Mouse (Mus musculus): ENCODE data around the gene Wnk2.

Wnk2 gene

DNA sequence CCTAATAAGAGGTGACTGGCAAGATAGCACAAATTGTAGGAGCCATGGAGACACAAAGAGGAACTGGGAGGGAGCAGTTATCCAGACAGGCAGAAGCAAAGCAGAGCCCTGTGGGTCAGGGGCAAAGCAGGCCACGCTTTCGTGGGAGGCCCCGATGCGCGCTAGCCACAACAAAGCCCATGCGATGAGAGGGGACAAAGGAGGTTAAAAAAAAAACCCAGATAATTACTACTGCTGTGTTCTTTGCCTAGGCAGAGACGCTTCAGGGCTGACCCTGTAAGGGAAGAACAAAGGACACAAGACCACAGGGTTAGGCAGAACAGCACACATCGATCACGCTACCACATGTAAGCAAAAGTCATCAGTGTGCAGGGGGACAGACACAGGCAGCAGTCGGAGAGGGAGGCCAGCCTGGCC, 103.7 kb downstream of the Wnk2 start:
- DNase-seq (ENCODE audit: low read depth, low spot score): peak; percentile 34

DNA sequence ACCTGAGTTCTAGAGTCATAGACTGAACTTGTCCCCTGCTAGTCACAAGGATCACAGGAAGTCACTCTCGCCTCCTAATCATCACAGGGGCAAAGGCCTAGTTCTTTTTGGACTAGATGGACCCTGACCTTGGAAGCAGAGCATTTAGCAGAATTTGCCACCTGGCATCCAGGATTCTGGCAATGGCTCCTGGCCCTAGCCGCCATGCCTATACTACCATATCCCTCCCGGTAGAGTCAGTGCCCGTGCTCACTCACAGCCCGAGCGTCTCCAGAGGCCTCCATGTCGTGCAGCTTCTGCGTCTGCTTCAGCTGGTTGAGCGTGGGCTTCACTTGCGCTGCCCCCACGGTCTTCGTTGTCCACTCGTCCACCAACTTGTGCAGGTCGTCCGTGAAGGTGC, 105.4 kb downstream of the Wnk2 start:
- DNase-seq (ENCODE audit: low read depth, low spot score): no peak

DNA sequence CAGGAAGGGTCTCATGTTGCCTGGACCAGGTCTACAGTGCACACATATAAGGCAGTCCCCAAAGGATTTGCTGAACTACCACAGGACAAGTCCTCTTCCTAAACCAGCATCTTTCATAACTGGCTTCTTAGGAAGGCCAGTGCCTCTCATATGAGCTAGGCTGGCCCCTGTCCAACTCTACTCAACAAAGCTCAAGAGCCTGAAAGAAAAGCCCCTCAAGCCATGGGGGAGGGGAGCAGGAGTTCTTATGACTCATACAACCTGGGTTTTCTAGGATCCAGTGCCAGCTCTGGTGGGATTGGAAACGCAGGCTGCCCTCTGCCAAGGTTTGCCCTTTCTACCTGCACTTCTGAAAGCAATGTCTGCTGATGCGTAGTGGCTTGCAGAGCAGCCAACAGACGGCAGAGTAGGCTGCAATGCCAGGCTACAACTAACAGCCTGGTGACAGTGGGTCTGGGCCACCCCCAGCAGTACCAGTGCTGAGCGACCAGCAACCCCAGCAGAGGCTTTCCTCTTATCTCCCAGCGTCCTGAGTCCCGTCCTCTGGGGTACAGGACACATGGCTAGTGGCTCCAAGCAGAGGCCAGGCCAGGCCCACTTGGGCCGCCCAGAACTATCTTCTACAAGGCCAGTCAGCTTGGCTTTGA, 110.8 kb downstream of the Wnk2 start:
- DNase-seq (ENCODE audit: low read depth, low spot score): no peak

DNA sequence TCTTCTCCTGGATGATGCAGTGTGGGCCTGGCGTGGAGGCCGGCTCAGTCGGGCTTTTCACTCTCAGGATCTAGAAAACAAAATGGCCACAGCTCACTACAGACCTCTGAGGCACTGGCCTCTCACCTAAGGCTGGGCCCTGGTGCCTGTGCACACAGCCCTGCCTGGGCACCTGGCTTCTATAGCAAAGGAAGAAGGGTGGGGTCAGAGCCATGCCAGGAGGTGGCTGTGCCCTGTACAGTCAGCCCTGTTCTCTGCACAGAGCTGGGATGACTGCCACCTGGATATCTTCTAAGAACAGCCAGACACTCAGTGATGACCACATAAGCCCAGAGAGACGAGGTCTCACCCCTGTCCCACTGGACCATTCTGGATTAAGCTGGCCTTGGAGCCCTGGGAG, 111.4 kb downstream of the Wnk2 start:
- no peak for DNase-seq (ENCODE audit: low read depth, low spot score)

DNA sequence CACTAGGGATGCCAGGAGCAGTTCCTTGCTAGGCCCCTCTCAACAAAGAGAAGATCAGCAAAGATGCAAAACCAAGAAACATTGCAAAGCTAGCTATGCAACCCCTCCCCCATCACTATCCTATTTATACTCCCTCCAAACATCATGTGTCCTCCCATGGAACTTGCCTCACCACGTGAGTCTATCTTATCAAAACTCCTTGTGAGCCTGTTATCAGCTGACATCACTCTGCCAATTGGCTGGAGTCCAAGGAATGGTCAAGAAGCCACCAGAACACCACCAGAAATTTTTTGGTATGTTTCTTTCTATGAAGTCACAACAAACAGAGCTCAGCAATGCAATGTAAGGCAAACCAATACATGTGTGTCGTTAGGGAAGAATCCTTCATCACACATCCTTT, 116.8 kb downstream of the Wnk2 start:
- DNase-seq (ENCODE audit: low read depth, low spot score): no peak

DNA sequence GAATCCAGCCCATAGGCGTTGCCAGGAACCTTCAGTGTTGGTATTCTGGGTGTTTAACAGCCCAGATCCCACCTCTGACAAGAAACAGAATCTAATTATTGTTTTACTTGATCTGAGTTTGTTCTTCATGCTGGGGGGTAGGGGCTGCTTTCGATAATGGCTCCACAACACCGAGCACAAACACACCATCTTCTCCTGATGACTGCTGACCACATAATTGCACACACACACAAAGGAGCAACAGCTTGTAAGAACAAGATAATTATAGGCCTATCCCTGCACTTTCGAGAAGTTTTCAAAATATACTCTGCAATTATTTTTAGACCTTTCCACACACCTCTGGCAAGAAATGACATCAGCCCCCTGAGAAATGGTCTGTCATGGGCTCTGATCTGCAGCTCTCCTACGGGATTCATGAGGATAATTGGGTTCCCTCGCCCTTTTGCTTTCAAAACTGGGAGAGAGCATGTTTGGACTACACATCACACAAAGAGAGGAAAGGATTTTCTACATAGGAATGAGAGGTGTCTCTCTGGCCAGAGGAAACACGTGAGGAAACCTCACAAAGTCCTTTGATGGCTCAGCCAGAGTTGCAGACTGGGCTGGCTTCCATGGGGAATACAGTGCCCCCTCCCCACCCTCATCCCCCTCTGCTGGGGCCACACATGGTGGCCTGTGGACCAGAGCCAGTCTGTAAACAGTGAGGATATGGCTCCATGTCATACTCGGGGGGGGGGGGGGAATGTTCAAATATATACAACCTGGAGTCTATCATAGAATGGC, 118.9 kb downstream of the Wnk2 start:
- DNase-seq (ENCODE audit: low read depth, low spot score): no peak

DNA sequence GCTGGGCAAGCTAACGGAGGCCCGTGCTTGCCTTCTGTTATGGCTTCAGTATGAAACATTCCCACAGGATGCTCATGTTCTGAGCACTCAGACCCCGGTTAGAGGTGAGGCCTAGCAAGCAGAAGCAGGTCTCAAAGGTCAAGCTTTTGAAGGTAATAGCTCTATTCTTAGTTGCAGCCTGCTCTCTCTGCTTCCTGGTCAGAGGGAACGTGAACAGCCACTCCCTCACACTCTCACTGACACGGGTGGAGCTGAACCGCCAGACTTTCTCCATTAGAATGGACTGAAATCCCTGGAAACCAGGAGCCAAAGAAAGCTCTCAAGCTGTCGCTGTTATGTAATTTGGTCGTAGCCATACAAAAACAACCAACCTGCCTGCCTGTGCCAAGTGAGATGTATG, 120.8 kb downstream of the Wnk2 start:
- DNase-seq (ENCODE audit: low read depth, low spot score): no peak

DNA sequence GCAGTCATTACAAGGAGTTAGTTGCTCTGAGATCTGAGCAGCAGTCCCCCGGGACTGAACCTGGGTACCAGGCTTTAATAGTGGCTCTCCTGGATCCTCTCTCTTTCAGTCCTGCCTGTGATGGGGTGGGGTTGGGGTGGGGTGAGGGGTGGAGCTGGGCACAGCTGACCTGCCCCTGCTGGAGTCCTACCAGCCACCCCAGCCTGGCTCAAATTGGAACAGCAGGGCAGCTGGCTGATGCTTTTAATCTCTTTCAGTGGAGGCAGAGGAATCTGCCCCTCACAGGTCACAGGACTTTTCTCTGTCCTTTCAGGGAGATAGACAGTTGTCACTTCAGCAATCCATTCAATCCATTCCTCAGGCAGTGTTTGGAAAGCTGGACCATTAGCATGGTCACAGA, 122.3 kb downstream of the Wnk2 start:
- DNase-seq (ENCODE audit: low read depth, low spot score): no peak

DNA sequence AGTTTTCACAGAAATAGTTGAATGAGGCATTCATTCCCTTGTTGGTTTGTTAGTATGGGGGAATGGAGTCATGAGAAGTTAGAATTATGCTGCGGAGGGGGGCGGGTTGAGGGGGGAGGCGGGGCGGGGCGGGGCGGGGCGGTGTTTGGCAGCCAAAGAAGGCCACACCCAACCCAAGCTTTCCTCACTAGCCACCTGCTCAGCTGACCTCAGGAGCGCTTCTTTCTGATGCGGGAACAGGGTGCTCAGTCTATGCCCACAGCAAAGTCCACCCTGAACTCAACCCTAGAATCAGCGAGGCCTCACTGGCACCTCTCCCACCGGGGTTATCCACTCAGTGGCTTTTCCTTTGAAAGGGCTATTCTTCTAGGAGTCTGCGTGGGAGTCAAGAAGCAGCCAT, 123.1 kb downstream of the Wnk2 start:
- DNase-seq (ENCODE audit: low read depth, low spot score): no peak

DNA sequence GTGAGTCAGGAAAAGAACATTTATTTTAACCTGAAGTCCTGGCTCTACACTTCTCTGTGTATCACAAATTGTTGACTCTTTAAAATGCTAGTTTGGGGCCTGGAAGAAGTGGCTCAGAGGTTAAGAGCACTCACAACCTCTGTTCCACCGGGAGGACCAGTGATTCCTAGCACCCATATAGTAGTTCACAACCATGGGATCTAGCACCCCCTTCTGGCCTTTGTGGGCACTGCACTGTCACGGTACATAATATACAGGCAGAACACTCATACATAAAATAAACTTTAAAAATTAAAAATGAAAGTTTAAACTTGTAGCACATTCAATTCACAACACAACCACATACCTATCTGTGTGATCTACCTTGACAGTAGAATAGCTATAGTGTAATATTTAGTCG, 126.1 kb downstream of the Wnk2 start:
- DNase-seq (ENCODE audit: low read depth, low spot score): peak; percentile 43

DNA sequence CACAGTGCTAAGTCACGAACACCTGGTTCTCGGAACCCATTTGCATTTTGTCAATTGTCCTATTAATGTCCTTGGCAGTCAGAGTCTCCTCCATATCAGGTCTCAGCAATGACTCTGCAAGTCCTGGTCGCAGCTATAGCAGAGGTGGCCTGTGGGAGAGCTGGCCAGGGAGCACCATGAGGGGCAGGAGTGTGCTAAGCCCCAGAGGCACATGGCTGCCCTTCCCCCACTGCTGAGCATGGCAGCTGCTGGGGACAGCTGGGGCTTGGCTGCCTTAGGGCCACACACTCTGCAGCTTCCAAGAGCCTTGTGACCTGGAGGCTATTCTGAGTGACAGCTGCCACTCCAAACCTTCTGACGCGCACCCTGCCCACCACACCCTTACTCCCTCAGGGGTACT, 127.7 kb downstream of the Wnk2 start:
- peak; percentile 27 for DNase-seq (ENCODE audit: low read depth, low spot score)

DNA sequence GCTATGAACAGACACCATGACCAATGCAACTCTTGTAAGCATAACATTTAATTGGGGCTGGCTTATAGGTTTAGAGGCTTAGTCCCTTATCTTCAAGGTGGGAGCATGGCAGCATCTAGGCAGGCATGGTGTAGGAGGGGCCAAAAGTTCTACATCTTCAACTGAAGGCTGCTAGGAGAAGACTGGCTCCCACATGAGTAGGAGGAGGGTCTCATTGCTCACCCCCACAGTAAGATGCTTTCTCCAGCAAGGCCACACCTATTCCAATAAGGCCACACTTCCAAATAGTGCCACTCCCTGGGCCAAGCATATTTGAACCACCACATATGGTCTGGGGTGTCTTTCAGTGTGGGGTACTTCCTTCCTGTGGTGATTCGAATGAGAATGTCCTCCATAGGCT, 130.4 kb downstream of the Wnk2 start:
- DNase-seq (ENCODE audit: low read depth, low spot score): no peak

DNA sequence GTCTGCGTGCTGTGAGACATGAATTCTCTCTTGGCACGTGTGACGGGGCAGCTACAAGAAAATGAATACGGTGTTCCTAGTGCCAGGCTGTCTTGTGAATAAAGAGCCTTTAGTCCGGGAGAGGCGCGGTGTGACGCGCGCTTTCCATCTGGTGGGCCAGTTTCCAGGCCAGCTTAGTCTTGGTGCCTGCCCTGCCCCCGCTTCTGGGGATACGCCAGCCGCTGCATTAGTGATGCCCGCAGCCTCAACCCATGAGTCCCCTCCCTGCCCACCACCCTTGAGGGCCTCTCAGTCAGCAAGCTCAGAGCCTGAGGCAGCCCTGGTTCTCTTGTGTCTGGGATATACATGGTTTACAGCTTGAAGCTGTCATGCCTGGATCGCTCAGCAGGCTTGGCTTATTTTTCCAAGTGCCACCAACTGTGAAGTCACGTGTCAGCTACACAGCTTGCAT, 131.5 kb downstream of the Wnk2 start:
- peak; percentile 73 for DNase-seq (ENCODE audit: low read depth, low spot score)

DNA sequence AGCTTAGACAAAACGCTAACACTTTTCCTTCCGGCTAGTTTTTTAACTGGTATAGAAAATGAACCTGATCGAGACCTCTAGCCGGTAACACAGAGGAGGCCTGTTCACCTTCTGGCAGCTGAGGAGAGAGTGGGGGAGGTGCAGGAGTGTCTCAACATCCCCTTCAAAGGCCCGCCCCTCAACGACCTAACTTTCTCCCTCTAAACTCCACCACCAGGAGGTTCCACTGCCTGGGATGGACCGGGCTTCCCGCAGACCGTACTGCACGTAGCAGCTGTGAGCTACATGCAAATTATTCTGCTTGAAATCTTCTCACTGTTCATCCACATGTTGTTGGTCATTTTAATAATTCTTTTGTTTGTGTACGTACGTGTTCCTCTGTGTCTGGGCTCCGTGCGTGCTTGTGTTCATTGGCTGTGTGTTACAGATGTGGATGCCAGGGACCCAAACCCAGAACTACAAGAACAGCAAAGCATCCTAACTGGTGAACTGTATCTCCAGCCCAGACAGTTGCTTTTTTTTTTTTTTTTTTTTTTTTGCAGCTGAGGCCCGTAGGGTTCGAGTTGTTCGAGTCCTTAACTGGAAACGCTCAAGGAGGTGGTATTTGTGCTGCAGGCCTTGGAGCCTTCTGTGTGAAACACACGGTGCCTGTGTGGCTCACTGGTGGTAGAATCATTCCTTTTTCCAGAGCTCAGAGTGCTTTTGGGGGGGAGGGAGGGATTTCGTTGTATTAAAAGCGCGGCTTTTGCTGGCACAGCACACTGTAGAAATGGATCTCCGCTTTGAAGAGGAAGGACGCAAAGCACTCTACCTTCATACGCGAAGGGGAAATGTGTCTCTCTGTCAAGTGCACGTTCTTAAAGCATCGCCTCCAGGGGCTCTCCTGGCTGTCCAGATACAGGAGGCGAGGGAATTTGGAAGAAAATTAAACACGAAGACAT, 132.2 kb downstream of the Wnk2 start:
- peak; percentile 41 for DNase-seq (ENCODE audit: low read depth, low spot score)

DNA sequence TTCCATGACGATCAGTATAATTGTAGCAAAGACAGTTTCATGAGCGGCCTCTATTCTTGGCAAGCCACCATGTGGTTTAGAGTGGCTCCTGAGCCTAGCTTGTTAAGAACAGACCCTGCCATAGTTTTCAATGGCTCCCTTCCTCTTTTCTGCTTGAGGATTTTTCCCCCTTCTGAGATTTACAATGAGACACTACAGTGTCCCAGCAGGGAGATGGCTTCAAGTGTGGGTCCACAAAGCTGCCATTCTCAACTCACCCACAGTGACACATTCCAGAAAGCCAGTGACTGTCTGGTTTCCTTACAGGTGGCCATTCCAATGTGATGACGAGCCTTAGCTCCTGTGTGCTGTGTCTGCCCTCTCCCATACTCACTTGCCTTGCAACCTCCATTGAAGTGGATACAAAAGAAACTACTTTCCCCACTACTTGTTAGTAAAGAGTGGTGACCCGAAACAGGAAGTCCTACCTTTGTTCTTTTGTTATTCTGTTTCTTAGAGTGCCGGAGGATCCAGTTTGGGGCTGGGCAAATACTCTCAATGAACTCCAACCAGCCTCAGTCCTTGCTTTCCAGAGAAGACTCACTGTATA, 134.5 kb downstream of the Wnk2 start:
- DNase-seq (ENCODE audit: low read depth, low spot score): no peak

DNA sequence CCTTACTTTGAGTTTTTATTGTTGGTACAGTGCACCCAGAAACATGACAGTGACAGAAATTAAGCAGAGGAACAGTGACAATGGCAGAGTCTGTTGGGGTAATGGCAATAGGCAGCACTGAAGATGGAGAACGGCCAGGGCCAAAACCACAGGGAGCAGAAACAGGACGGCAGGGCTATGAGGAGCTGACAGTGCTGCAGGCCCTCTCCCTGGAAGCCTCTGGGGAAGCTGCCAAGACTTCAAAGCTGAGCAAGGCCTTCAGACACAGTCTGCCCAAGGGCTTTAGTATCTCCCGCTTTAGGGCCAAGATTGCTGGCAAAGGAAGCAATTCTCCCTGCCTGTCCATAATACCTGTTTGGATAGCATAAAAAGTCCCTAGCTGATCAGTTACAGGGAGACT, 146.1 kb downstream of the Wnk2 start:
- DNase-seq (ENCODE audit: low read depth, low spot score): no peak

DNA sequence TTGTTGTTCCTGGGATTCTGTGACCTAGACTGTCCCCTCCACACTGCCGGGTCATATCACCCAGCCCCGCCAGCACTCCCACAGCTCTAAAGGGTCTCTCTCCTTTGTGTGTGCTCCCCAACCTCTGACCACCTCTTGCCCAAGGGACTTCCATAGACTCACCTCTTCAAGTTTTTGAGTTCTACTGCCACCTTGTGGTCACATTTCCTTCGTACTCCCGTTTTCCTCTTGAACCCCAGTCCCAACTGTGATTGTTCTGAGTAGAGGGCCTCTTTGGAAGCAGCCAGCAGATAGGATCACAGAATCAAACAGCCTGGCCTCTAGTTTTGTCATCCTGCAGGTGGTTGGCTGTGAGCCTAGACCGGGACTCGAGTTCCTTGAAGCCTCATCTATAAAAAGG, 149.2 kb downstream of the Wnk2 start:
- peak; percentile 83 for DNase-seq (ENCODE audit: low read depth, low spot score)

DNA sequence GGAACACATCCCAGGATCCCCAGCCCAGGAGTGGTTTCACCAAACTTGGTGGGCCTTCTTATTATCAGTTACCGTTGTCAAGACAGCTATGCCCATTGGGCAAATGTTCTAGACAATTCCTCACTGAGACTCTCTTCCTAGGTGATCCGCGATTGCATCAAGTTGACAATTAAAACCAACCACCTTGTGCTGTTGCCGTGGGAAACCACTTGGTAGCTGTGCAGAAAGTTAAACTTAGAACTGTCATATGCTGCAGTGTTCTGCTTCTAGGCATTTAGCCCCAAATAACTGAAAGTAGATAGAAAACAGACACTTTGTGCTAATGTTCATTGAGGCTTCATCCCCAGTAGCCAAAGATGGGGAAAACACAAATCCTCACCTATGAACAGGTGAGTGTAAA, 151.1 kb downstream of the Wnk2 start:
- no peak for DNase-seq (ENCODE audit: low read depth, low spot score)

DNA sequence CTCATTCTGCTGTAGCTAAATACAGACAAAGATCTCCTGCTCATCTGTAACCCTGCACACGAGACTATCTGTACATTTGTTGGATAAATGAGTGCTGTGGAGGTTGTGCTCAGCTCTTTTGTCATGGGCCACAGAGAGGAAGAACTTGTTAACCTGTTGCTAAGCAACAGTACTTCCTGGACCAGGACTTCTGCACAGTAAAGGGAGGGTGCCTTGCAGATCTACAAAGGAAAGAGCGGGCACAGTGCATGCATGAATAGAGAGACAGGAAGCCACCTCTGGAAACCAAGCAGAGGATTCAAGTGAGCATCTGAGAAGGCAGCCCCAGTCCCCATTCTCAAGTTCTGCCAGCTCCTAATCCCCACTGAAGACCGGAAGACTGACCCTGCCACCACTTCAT, 152.9 kb downstream of the Wnk2 start:
- peak; percentile 33 for DNase-seq (ENCODE audit: low read depth, low spot score)

DNA sequence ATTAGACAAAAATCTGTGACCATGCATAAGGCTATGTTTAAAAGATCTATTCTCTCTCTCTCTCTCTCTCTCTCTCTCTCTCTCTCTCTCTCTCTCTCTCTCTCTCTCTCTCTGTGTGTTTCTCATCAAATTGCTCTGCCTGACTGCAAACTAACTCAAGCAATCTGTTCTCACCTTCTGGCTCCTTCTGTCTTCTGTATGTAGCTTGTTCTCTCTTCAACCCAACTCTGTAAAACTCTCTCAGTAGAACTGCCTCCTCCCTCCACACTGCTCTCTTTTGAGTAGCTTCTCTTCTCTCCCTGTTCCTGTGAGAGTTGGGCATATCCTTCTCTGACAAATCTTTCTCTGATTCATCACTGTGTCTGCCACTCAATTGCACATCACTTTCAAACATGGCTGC, 154.9 kb downstream of the Wnk2 start:
- DNase-seq (ENCODE audit: low read depth, low spot score): no peak

DNA sequence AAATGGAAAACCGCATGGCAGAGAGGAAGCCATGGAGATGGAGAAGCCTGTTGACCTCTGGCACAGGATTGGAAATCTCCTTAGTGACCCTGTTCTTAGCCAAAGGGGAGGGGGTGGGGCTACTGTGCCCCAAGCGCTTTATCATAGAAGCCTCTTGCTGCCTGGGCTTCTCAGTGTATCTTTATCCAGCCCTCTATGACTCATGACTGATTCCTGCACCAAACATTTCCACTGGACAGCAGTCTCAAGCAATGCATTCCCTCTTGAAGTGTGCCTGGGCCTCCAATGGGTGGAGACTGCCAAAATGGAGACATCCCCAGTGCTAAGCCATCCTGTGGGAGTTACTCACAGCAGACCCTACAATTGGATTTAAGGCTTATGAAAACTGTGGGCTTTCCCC, 157.7 kb downstream of the Wnk2 start:
- DNase-seq (ENCODE audit: low read depth, low spot score): no peak

All from mesoderm, embryonic 11.5 days (tissue).